Mouse (Mus musculus) hematopoietic stem cell, adult 5-6 weeks (primary cell): ENCODE data around the gene Zfp553. TPM values are rescaled to one million over a fixed set of nuclear protein-coding genes. Genes with fewer than 3 reads are reported as not detected.

Experiments
- ATAC-seq, 2 experiments: fragments of 125-278 bp in 1 of 2; replicated peaks in 1 of 2; 2 replicates each; pipeline ENCODE4 v1.8.0; 2016 to 2017; ENCODE audit warnings: inconsistent platforms in 2 of 2, mild to moderate bottlenecking in 2 of 2, moderate number of reproducible peaks in 2 of 2, low read depth in 1 of 2, moderate TSS enrichment in 1 of 2; ENCODE audit not compliant: low FRiP score in 2 of 2, poor library complexity in 2 of 2, severe bottlenecking in 2 of 2, insufficient read depth in 1 of 2, low TSS enrichment in 1 of 2
- total RNA-seq: library from RNA; stranded (forward); fragments of 172-1452, 232-1000 nt; gene quantifications from 2 replicates; pipeline ENCODE4 v1.2.3, GENCODE M21; 2017

The Zfp553 gene
- total RNA-seq, 1 experiment from 2014 or later: 29.2 TPM

DNA sequence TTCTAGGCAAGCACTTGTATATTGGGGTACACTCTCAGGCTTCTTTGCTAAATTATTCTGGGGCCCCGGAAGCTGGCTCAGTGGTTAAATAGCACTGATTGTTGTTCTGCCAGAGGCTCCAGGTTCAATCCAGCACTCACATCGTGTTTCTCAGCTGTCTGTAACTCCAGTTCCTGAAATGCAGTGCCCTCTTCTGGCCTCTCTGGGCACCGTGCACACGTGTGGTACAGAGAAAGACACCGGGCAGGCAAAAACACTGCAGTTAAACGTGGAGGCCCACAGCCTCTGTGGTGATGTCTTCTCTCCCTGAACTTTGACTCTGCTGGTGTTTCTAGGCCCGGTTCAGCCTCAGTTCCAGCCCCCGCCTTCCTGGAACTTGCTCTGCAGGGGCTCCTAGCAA is 45.5 kb downstream of the Zfp553 start:
- ATAC-seq: peak; percentile 51 to 60

DNA sequence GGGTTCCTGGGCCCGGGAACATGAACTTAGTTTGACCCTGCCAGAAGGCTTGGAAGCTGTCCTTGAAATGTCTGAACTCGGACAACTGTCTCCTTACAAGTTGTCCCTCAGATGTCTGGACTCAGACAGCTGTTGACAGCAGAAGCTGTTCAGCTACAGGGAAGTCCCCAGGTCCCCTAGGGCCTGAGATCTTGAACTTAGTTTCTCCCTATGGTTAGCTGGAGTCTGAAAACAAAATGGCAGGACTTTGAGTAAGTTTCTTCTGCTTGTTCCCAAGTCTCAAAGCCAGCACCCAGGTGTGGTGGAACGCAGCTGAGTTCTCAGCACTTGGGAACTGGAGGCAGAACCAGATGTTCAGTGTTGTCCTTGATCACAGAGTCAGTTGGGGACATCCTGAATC is 47.2 kb downstream of the Zfp553 start:
- ATAC-seq: no peak

DNA sequence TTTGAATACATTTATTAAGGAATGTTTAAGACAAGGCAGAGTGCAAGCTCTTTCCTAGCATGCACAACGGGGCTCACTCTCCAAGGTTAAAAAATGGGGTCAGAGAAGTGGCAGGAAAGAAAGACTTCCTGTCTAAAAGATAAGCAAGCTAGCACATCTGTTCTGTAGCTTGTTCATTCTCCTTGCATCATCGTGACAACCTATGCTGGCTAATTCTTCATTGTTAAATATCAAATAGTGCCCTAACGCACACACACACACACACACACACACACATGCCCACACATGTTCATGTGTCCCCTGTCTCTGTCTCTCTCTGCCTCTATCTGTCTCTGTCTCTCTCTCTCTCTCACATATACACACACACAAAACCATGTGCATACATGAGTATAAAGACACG is 48.3 kb downstream of the Zfp553 start:
- peak in 1 of 2 experiments; percentile 62; a peak in 3 of 4 replicates for ATAC-seq

DNA sequence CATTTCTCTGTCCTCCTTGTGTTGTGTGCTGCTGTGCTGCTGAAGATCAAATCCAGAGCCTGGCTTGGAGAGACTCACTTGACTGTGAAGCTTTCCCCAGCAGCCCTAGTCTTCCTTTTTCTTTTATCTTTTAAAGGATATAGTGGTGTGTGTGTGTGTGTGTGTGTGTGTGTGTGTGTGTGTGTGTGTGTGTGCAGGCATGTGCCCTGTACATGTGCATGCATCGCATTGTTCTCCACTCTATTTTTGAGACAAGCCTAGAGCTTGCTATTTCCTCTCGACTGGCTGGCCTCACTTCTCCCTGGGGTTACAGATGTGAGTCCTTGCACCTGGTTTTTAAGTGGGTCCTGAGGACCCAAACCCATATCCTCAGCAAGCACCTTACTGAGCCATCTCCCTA is 49.3 kb downstream of the Zfp553 start:
- no peak for ATAC-seq

DNA sequence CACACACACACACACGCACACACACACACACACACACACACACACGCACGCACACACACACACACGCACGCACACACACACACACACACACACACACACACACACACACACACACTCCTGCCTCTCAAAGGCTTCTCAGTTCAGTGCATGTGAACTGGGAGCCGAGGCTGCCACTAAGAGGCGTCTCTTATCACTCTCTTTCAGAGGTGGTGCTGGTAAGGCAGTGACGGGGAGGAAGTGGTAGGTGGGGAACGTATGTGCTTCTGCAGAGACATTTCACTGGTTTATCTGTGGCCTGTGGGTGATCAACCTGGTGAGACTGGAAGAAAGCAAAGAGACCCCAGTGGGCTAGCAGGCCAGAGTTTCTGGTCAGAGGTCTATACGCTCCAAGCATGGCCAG is 52.3 kb downstream of the Zfp553 start:
- ATAC-seq: peak; percentile 19 to 62; a peak in 2 of 4 replicates

Other genes with a start within 250 kb of the Zfp553 start
- 26.2 and 39.0 TPM in 2 replicates for gene Mvp, start 218.4 kb upstream of the Zfp553 start, total RNA-seq
- gene Pagr1b, start 216.6 kb upstream of the Zfp553 start, total RNA-seq: not detected in 2 replicates
- gene Pagr1a, start 215.7 kb upstream of the Zfp553 start, total RNA-seq: 3.7 and 9.9 TPM in 2 replicates
- gene Gm42742, start 212.0 kb upstream of the Zfp553 start, total RNA-seq: 35.6 and 38.7 TPM in 2 replicates
- 0.30 and 0.69 TPM in 2 replicates for gene Prrt2, start 211.8 kb upstream of the Zfp553 start, total RNA-seq
- gene Maz, start 206.0 kb upstream of the Zfp553 start, total RNA-seq: 53.3 and 65.4 TPM in 2 replicates
- gene Kif22, start 190.6 kb upstream of the Zfp553 start, total RNA-seq: 74.5 and 90.1 TPM in 2 replicates
- 3.8 and 5.7 TPM in 2 replicates for gene Zg16, start 145.7 kb upstream of the Zfp553 start, total RNA-seq
- 30.3 and 42.1 TPM in 2 replicates for gene AI467606, start 141.7 kb upstream of the Zfp553 start, total RNA-seq
- 2.3 and 2.7 TPM in 2 replicates for gene Qprt, start 110.8 kb upstream of the Zfp553 start, total RNA-seq
- 311 and 346 TPM in 2 replicates for gene Spn, start 95.2 kb upstream of the Zfp553 start, total RNA-seq
- 32.0 and 63.9 TPM in 2 replicates for gene Cd2bp2, start 37.0 kb upstream of the Zfp553 start, total RNA-seq
- gene Tbc1d10b, start 24.6 kb upstream of the Zfp553 start, total RNA-seq: 33.2 and 36.4 TPM in 2 replicates
- gene Mylpf, start 24.2 kb upstream of the Zfp553 start, total RNA-seq: 8.3 and 23.4 TPM in 2 replicates
- 145 and 165 TPM in 2 replicates for gene Sept1, start 69 bp downstream of the Zfp553 start, total RNA-seq
- 3.9 and 10.2 TPM in 2 replicates for gene Zfp771, start 11.2 kb downstream of the Zfp553 start, total RNA-seq
- gene Dctpp1, start 27.6 kb downstream of the Zfp553 start, total RNA-seq: 59.0 and 60.5 TPM in 2 replicates
- 76.8 and 79.8 TPM in 2 replicates for gene Sephs2, start 41.0 kb downstream of the Zfp553 start, total RNA-seq
- gene Itgal, start 63.2 kb downstream of the Zfp553 start, total RNA-seq: 13.7 and 23.1 TPM in 2 replicates
- gene Zfp768, start 112.5 kb downstream of the Zfp553 start, total RNA-seq: 9.1 and 11.1 TPM in 2 replicates
- 6.8 TPM in 2 replicates for gene Zfp747, start 143.0 kb downstream of the Zfp553 start, total RNA-seq
- gene 9130019O22Rik, start 154.1 kb downstream of the Zfp553 start, total RNA-seq: 7.4 and 7.8 TPM in 2 replicates
- gene E430018J23Rik, start 160.6 kb downstream of the Zfp553 start, total RNA-seq: 7.4 and 8.1 TPM in 2 replicates
- gene Zfp764, start 173.8 kb downstream of the Zfp553 start, total RNA-seq: 13.1 and 13.9 TPM in 2 replicates
- gene Zfp688, start 189.0 kb downstream of the Zfp553 start, total RNA-seq: 3.7 and 11.5 TPM in 2 replicates
- 3.1 and 4.3 TPM in 2 replicates for gene Zfp689, start 216.1 kb downstream of the Zfp553 start, total RNA-seq
- gene Prr14, start 226.6 kb downstream of the Zfp553 start, total RNA-seq: 23.6 and 29.6 TPM in 2 replicates
- 15.2 and 27.3 TPM in 2 replicates for gene Fbrs, start 246.1 kb downstream of the Zfp553 start, total RNA-seq